Mouse (Mus musculus): ENCODE data around the gene D6Ertd527e.

The D6Ertd527e gene

DNA sequence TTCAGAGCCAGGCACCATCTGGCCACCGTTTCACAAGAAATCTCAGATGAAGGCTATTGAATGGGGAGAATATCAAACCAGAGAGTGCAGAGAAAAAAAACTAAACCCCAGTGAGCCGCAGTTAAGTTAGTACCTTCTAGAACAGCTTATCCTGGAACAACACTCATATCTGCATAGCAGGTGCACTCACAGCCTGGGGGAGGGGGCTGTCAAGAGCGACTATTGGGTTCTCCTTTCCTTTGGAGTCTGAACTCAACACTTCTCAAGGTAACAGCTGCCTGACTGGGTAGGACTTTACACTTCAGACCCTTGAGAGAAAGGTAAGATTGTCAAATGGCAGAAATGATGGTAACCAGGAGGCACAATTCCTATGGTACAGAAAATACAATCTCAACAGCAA lies 43.4 kb downstream of the D6Ertd527e start:
- no peak for DNase-seq (ENCODE audit: extremely low read depth, insufficient read length, low spot score)

GRCm38 (mm10) chr6:87150471-87150870 lies 45.9 kb downstream of the D6Ertd527e start:
- DNase-seq (ENCODE audit: extremely low read depth, insufficient read length, low spot score), result no peak

DNA sequence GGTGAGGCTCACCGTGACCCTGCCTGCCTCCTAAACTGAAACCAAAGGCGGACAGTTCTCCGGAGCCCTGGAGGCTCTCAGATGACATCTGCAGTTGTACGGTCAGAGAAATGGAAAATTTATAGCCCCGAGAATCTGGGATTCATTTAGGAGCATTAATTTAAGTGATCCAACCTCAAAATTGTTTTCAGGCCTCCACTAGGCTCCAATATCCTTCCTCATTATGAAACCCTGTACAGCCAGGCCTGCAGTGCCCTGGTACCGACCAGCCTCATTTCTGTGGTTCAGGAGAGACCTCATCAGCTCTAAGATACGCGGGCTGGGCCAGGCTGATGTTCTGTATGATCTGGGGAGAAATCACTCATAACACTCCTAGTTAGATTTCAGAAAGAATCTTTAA lies 46.9 kb downstream of the D6Ertd527e start:
- no peak for DNase-seq (ENCODE audit: extremely low read depth, insufficient read length, low spot score)

DNA sequence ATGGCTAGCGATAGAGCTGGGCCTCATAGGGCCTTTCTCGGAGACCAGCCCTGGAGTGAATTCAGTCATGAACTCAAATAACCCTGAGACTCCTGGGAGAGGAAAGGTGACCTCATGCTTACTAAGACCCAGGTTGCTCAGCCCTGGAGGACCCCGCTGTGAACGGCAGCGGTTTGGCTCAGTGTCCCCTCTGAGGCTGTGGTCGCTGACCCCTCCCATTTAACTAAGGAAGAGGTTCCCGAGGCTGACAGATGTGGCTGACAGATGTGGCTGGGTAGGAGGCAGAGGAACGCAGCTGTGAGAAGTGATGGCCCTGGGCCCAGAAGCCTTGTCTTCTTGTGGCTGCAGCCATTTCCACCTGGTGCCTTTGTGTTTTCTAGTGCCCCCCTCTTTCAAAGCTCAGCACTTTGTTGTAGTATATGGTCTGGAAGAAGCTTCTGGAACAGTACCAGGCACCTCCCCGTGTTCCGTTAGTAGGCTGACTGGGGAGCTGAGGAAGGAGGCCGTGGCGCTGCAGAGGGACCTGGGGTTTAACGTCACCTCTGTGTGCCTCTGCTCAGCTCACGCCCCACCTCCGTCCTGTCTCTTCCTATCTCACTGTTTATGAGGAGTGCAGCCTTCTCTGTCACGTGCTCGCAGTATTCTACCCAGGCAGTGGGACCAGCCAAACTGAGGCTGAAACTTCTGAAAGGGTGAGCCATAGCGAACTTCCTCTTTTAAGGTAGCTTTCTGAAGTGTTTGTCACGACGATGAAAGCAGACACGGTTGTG lies 48.1 kb downstream of the D6Ertd527e start:
- peak; percentile 77 for DNase-seq (ENCODE audit: extremely low read depth, insufficient read length, low spot score)

- no peak for DNase-seq (ENCODE audit: extremely low read depth, insufficient read length, low spot score)
Measured at GRCm38 (mm10) chr6:87153231-87153580, 48.7 kb downstream of the D6Ertd527e start.

DNA sequence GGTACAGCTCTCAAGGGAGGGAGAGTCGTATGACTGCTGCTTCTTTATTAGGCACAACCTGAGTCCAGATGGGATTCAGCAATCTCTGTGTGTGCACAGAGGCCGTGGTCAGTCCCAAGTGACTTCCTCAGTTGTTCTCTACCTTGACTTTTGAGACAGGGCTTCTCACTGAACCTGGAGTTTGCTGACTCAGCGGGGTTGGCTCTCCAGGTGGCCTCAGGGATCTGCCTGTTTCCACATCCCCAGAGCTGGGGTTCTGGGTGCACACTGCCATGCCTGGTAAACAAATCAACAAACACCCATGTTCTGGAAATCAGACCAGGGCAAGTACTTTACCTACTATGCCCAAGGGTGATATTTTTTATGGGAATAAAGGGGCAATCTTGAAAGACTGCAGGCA lies 49.3 kb downstream of the D6Ertd527e start:
- no peak for DNase-seq (ENCODE audit: extremely low read depth, insufficient read length, low spot score)

DNA sequence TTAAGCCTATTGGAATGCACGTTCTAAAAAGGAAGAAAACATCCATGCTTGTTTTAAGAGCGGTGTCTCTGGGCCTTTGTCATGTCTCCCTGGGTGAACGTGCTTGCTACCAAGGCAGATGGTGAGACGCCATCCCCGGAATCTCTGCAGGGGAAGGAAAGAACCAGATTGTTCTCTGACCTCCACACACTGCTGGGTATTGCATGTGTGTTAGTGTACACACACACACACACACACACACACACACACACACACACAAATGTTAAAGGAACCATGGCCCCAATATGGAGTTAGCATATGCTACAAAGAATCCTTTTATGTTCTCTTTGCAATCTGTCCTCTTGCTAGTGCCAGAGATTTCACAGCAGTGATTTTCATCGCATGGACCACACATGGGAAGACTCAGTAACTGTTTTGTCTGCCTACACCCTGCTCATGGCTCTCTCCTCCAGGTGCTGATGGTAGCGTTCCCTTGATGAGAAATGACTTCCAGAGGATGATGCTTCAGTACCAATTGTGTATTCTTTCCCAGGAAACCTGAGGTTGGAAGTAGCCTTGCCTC lies 53.6 kb downstream of the D6Ertd527e start:
- no peak for DNase-seq (ENCODE audit: extremely low read depth, insufficient read length, low spot score)

DNA sequence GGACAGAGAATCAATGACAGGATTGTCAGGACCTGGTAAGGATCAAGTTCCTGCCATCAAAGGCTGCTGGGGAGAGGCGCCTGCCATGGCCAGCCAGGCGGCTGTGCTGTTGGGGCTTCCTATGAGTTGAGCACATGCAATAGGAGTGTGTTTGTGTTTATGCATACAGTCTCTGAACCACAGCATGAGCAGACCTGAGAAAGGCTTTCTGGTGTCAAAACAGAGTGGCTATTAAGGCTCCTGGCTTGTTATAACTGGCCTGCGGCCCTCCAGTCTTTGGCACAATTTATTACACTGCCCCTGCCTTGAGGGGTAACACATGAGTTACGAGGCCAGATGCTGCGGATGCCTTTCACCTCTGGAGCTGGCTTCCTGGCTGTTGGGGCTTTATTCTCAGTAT lies 55.6 kb downstream of the D6Ertd527e start:
- no peak for DNase-seq (ENCODE audit: extremely low read depth, insufficient read length, low spot score)

- no peak for DNase-seq (ENCODE audit: extremely low read depth, insufficient read length, low spot score)
Measured at GRCm38 (mm10) chr6:87161391-87162263, 57.1 kb downstream of the D6Ertd527e start.
